Mouse (Mus musculus) brown adipose tissue, adult 24 weeks (tissue): ENCODE data around the gene Hyal1. TPM values are rescaled to one million over a fixed set of nuclear protein-coding genes. Genes with fewer than 3 reads are reported as not detected.

ENCODE experiments used
- H3K27ac ChIP-seq: fragments of 200-500 bp; replicated peaks from 2 replicates; pipeline ENCODE4 v1.5.1; 2012; ENCODE audit warnings: low read depth, mild to moderate bottlenecking, low read length
- H3K4me1 ChIP-seq: fragments of 200-500 bp; 2 replicates; pipeline ENCODE4 v1.6.1; 2012; ENCODE audit warnings: low read length, mixed read lengths; ENCODE audit not compliant: control insufficient read depth, insufficient read depth, insufficient read length
- H3K4me3 ChIP-seq: fragments of 200-500 bp; 2 replicates; pipeline ENCODE4 v1.5.1; 2012; ENCODE audit warnings: low read depth, mild to moderate bottlenecking, low read length, moderate library complexity; ENCODE audit not compliant: insufficient read depth
- polyA plus RNA-seq: library from polyadenylated mRNA; stranded (reverse); fragments of >200 nt; gene quantifications from 2 replicates; pipeline ENCODE4 v1.2.4, GENCODE M21; 2012; ENCODE audit not compliant: missing spikeins, insufficient read depth, insufficient read length

The Hyal1 gene
- polyA plus RNA-seq, 1 experiment = 46.4 TPM

DNA sequence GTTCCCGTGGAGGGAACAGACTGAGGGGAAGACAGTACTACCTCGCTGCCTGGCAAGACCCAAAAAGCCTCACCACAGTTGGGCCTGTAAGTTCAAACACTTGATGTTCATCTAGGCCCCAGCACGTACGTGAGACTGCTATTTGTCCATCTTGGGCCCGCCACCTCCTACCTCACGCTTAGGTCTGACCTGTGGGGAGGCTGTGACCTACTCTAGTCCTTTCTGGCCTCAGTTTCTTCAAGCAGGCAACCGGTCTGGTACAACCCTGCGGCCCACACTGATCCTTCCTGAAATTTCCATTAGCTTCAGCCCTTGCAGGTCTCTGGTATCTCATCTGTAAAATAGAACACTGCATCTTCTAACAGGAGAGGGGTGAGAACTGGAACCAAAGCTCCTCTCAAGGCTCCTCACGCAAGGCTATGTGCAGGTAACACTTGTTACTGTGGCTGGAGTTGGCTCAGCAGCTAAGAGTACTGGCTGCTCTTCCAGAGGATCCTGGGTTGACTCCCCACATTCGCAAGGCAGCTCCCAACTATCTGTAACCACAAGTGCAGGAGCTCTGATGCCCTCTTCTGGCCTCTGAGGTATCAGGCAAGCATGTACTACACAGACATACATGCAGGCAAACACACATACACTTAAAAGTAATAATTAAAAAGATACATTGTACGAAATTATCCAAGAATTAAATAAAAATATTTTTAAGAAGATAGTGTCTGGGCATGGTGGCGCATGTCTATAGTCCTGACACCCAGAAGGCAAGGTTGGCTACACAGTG lies 48.8 kb downstream of the Hyal1 start:
- Histone ChIP-seq H3K4me1 (peaks cover 41% of the 10 kb centered on the region), H3K4me3 (0 out of 2 replicates have a peak overlapping the region, but pooled peaks have one; percentile 17), H3K27ac (peak overlapping the region; percentile 86)

DNA sequence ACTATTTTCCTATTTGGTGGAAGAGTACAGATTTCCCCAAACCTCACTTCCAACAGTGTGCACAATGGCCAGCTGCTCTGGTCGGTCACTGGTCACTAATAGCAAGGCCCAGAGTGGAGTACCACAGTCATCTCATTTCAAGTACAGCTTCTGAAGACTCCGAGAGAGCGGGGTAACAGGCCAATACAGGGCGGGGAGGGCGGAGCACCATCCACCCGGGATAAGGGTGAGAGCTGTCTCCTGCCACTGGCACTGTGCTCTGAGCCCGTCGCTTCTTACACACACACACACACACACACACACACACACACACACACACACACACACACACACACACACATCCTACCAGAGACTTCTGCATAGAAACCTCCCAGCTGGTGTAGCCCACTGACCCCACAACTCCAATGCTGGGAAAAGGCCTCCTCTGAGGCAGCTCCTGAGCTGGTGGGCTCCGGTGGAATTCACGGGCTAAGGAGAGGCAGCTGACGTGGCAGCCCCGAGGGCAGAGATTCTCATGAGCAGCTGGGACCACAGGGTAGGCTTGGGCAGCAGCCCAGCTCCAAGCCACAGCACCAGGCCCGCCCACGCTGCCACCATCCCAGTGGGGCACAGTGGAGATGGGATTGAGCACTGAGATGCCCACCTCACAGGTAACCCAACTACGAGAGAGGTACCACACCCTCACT lies 49.6 kb downstream of the Hyal1 start:
- peaks cover 40% of the 10 kb centered on the region for H3K4me1 ChIP-seq
- peak overlapping the region; percentile 21 for H3K4me3 ChIP-seq
- H3K27ac ChIP-seq = peak overlapping the region; percentile 83

DNA sequence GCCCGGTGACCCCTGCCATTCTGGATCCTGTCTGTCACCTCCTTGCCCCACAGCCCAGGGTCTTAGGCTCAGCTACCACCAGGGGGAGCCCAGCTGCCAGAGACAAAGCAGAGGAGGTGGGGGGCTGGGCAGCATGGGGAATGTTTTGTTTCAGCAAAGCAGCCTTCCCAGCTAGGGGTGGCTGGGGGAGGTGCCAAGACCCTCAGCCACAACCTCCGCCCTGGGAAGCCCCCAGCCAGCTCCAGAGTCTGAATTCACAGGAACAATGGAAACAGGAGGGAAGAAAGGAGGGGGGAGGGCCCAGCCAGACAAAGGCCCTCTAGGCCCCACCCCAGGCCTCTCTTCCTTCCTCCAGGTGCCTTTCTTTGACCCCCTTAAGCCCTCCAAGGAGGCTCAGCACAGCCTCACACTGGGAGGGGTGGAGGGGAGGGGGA lies 50.1 kb downstream of the Hyal1 start:
- H3K4me1 ChIP-seq = peaks cover 43% of the 10 kb centered on the region
- H3K27ac ChIP-seq = peak overlapping the region; percentile 83
- peak overlapping the region; percentile 21 for H3K4me3 ChIP-seq

DNA sequence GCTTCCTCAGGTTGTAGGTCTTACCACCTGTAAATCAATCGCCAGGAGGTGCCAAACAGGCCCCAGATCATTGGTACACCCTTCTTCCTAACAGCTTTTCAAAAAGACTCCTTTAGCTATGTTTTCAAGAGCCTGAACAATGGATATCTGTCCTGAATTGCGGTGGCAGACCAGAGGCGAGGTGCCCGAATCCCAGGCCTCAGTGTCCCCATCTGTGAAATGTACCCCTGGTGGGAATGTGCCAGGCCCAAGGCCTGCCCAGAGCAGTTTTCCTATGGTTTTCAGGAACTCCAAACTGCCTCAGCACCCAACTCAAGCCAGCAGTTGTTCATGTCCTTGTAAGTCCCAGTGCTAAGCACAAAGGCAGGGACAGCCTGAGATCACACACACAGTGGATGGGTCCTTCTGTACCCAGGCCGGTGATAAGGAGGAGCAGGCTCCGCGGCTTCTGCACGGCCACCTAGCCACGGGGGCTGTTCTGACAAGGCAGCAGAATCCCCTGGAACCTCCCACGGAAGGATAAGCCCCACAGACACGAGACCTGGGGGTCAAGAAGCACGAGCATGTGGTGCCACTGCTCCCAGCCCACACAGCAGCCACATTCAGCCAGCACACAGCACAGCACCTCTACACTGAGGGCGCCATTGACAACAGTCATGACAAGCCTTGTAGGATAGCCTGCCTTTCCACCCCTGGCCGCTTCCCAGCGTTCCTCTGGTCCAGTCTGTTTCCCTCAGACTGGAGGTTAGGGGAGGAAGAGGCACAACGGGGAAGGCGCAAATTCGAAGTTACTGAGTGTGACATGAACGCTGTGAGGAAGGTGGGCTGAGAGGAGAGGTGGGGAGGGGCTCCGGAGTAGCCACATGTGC lies 50.9 kb downstream of the Hyal1 start:
- peaks cover 46% of the 10 kb centered on the region for H3K4me1 ChIP-seq
- H3K4me3 ChIP-seq = peak overlapping the region; percentile 49
- peak overlapping the region; percentile 79 for H3K27ac ChIP-seq

DNA sequence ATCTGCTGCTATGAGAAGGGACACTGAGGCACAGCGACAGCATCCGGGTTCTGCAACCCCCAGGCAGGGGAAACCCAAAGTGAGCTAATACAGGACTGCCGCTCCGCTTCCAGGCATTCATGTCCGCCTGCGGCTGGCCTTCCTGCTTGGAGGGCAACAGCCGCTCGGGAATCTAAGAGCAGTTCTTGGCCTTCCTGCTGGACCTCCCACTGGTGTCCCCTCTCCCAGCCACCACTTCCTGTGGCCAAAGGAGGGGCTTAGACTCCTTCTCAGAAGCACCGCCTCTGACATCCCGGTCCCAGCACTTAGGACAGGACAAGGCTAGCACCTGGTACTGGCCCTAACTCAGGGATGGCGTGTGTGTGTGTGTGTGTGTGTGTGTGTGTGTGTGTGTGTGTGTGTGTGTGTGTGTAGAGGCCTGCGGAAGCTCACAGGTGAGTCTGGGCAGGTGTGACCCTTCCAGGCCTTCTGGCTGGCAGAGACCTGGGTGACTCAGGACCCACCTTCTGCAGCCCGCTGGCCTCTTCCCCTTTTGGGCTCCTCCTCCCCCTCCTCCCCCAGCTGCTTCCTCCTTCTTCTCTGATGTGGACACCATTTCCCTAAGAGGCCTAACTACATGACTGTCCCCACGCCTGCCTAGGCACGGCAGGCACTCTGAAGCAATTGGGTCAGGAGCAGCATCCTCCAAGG lies 52.1 kb downstream of the Hyal1 start:
- H3K27ac ChIP-seq = peak overlapping the region; percentile 88
- H3K4me3 ChIP-seq = peak overlapping the region; percentile 49
- peaks cover 42% of the 10 kb centered on the region for H3K4me1 ChIP-seq

DNA sequence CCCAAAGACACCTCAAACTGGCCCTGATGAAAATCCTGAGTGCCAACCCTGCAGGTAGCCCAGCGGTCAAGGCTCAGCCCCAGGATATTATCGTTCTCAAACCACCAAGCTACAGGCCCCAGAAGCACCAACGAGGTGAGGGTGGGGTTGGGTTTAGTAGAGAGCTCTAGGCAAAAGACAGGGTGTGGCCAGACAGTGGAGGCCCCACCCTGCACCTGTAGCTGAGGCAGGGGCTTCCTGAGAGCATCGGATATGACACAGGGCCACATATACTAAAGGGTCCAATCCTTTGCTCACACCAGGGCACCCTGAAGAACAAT lies 52.6 kb downstream of the Hyal1 start:
- peaks cover 38% of the 10 kb centered on the region for H3K4me1 ChIP-seq
- peak overlapping the region; percentile 88 for H3K27ac ChIP-seq
- H3K4me3 ChIP-seq = peak overlapping the region; percentile 24

DNA sequence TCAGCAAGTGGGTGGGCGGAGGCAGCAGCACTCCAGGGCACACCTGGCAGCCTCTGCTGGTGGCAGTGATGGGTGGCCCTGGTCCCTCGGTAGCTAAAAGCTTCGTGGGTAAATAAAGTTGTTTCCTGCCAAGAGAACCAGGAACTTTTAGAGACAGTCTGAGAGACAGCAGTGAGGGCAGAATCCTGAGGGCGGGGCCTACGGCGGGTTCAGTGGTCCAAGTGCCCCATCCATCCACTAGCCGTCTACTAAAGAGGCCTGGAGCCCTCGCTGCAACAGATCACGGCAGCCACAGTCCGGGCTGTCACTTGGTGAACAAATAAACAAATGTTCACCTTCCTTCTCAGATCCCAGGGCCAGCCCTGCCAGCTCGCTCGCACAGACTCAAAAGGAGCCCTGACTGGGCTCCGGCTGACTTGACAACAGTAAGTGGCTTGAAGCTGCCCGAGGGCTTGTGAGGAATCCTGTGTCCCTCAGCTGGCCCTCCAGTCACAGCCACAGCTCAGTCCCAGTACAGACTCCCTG lies 53.2 kb downstream of the Hyal1 start:
- Histone ChIP-seq H3K4me3 (peak overlapping the region; percentile 24), H3K27ac (peak overlapping the region; percentile 88), H3K4me1 (peaks cover 35% of the 10 kb centered on the region)

DNA sequence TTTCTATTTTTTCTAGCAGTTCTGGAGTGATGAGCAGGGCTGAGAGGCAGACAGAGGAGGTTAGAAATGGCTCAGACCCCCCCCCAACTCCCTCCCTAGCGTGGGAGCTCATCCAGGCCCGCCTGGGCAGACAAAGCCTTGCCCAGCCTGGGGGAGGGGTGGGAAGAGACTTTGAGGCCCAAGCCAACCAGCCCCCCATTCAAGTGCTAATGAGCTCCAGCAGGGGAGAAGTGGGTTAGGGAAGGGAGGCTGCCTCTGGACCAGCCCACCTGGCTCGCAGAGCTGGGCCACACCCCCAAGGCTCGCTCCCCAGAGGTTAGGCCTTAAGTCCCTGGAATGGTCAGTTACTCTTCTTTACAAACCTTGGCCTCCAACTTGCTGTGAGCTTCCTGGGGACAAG lies 53.8 kb downstream of the Hyal1 start:
- peak overlapping the region; percentile 24; the same call in 1 of the 2 replicates for H3K4me3 ChIP-seq
- H3K4me1 ChIP-seq = peaks cover 29% of the 10 kb centered on the region
- peak overlapping the region; percentile 88 for H3K27ac ChIP-seq

Other genes with a start within 250 kb of the Hyal1 start
- gene Hemk1, start 238.6 kb upstream of the Hyal1 start, polyA plus RNA-seq = 52.8 and 58.3 TPM in 2 replicates
- gene 6430571L13Rik, start 236.3 kb upstream of the Hyal1 start, polyA plus RNA-seq = 8.8 and 22.5 TPM in 2 replicates
- gene Cacna2d2, start 177.3 kb upstream of the Hyal1 start, polyA plus RNA-seq = not detected in 2 replicates
- 11.9 and 14.1 TPM in 2 replicates for gene Tmem115, start 43.0 kb upstream of the Hyal1 start, polyA plus RNA-seq
- gene Cyb561d2, start 34.7 kb upstream of the Hyal1 start, polyA plus RNA-seq = 6.1 and 6.3 TPM in 2 replicates
- 19.2 and 22.5 TPM in 2 replicates for gene Nprl2, start 34.7 kb upstream of the Hyal1 start, polyA plus RNA-seq
- not detected in 2 replicates for gene Zmynd10, start 29.6 kb upstream of the Hyal1 start, polyA plus RNA-seq
- 10.9 and 15.2 TPM in 2 replicates for gene Rassf1, start 25.4 kb upstream of the Hyal1 start, polyA plus RNA-seq
- gene Tusc2, start 13.7 kb upstream of the Hyal1 start, polyA plus RNA-seq = 31.2 and 49.0 TPM in 2 replicates
- 14.1 and 14.2 TPM in 2 replicates for gene Hyal2, start 9.0 kb upstream of the Hyal1 start, polyA plus RNA-seq
- gene Naa80, start 2.0 kb downstream of the Hyal1 start, polyA plus RNA-seq = 25.9 and 31.3 TPM in 2 replicates
- 0.63 TPM in 1 of 2 replicates, not detected in the other for gene Hyal3, start 3.9 kb downstream of the Hyal1 start, polyA plus RNA-seq
- 21.6 and 23.7 TPM in 2 replicates for gene Ifrd2, start 10.7 kb downstream of the Hyal1 start, polyA plus RNA-seq
- gene Sema3b, start 32.3 kb downstream of the Hyal1 start, polyA plus RNA-seq = 3.3 and 3.8 TPM in 2 replicates
- gene Gnai2, start 58.4 kb downstream of the Hyal1 start, polyA plus RNA-seq = 87.2 and 112 TPM in 2 replicates
- gene Slc38a3, start 92.6 kb downstream of the Hyal1 start, polyA plus RNA-seq = 0.83 and 3.3 TPM in 2 replicates
- gene Gnat1, start 102.8 kb downstream of the Hyal1 start, polyA plus RNA-seq = not detected in 2 replicates
- gene Sema3f, start 133.5 kb downstream of the Hyal1 start, polyA plus RNA-seq = 3.1 and 3.2 TPM in 2 replicates
- gene Rbm5, start 194.1 kb downstream of the Hyal1 start, polyA plus RNA-seq = 37.4 and 47.2 TPM in 2 replicates